Mouse (Mus musculus) lung, embryonic 16.5 days (tissue): ENCODE data around the gene Dazl. TPM values are rescaled to one million over a fixed set of nuclear protein-coding genes. Genes with fewer than 3 reads are reported as not detected.

ENCODE experiments used
- polyA plus RNA-seq: library from polyadenylated mRNA; unstranded; fragments of >200 nt; fragmentation: Nextera tagmentation; extraction: Ambion mirVana; gene quantifications from 2 replicates; pipeline ENCODE4 v1.2.1, GENCODE M21; 2015

The Dazl gene
- polyA plus RNA-seq, 1 experiment from 2014 or later, result 0.25 TPM

Other genes starting within 250 kb of the Dazl start
- 18.2 and 21.0 TPM in 2 replicates for gene Rftn1, start 103.0 kb downstream of the Dazl start, polyA plus RNA-seq
- gene Plcl2, start 215.8 kb upstream of the Dazl start, polyA plus RNA-seq, result 2.4 and 2.7 TPM in 2 replicates